Mouse (Mus musculus) ES-Bruce4 (cell line): ENCODE results near the gene Olfr635. TPM values are rescaled to one million over a fixed set of nuclear protein-coding genes. Genes with fewer than 3 reads are reported as not detected.
A peak's percentile ranks its signal among the peaks of the same experiment; 100 is the strongest.
"Not testable (repeated sequence)": the region's sequence is repeated elsewhere in the genome, so short reads cannot be mapped to it uniquely, and the experiment has no call there.

Experiments used
- H3K27ac ChIP-seq: 2 replicates; pipeline ENCODE4 v1.5.1; 2012; ENCODE audit warnings: low read length, inconsistent platforms; ENCODE audit not compliant: insufficient read depth
- H3K27me3 ChIP-seq: 2 replicates; pipeline ENCODE4 v1.6.1; 2012; ENCODE audit warnings: mild to moderate bottlenecking, low read length, inconsistent platforms; ENCODE audit not compliant: control insufficient read depth, poor library complexity, insufficient read depth, severe bottlenecking
- H3K36me3 ChIP-seq: 2 replicates; pipeline ENCODE4 v1.6.1; 2012; ENCODE audit warnings: inconsistent platforms, mild to moderate bottlenecking, low read length, moderate library complexity; ENCODE audit not compliant: control insufficient read depth, poor library complexity, insufficient read depth, severe bottlenecking
- H3K4me1 ChIP-seq: one replicate; pipeline ENCODE4 v1.8.1; 2011; ENCODE audit warnings: low read length; ENCODE audit not compliant: control insufficient read depth, insufficient read depth
- H3K4me3 ChIP-seq: 2 replicates; pipeline ENCODE4 v1.5.1; 2011; ENCODE audit warnings: low read depth, mild to moderate bottlenecking, low read length
- H3K9ac ChIP-seq: 2 replicates; pipeline ENCODE4 v1.6.1; 2012; ENCODE audit warnings: low read depth, mild to moderate bottlenecking, inconsistent platforms; ENCODE audit not compliant: poor library complexity, severe bottlenecking
- H3K9me3 ChIP-seq: replicated peaks from 2 replicates; pipeline ENCODE4 v1.6.1; 2012; ENCODE audit warnings: mild to moderate bottlenecking, low read length, inconsistent platforms; ENCODE audit not compliant: control insufficient read depth, poor library complexity, insufficient read depth, severe bottlenecking
- CTCF ChIP-seq: IDR thresholded peaks from one replicate; pipeline ENCODE4 v1.8.1; 2011; ENCODE audit warnings: low read depth, low read length
- EP300 ChIP-seq: IDR thresholded peaks from 2 replicates; pipeline ENCODE4 v1.6.1; 2011; ENCODE audit warnings: low read depth, low read length; ENCODE audit not compliant: insufficient read depth
- POLR2A ChIP-seq: IDR thresholded peaks from one replicate; pipeline ENCODE4 v1.8.1; 2011; ENCODE audit warnings: low read length; ENCODE audit not compliant: insufficient read depth
- polyA plus RNA-seq: library from polyadenylated mRNA; stranded (reverse); fragments of >200 nt; gene quantifications from 2 replicates; pipeline ENCODE4 v1.2.4, GENCODE M21; 2011; ENCODE audit warnings: low read depth; ENCODE audit not compliant: missing spikeins, insufficient read depth, insufficient read length

The Olfr635 gene
- 0.08 and 0.13 TPM in 2 replicates for polyA plus RNA-seq

DNA sequence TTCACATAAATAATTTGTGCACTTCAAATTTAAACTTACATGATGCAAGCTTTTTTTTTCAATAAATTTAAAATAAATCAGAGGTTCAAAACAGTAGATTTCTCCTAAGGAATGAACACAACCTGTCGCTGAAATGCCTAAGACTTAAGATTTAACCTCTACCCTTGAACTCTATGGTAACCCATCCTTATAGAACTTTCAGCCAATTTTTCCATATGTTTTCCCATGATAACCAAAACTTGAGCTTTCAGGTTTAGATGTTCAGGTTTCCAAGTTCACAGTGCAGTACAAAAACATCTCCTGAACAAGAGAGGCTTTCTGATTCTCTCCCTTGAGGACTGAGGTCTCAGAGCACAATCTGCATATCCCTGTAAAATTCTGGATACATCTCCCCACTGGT, at the start of gene Olfr635:
TSS of gene Olfr635 (plus strand) at position 301 of the 400 bp plus-strand sequence.
- no peaks in the 10 kb centered on the region for H3K27me3 ChIP-seq
- H3K27ac ChIP-seq = no peak within 1 kb of the TSS
- H3K9me3 ChIP-seq = no peaks in the 10 kb centered on the region
- H3K4me1 ChIP-seq = no peaks in the 10 kb centered on the region
- H3K36me3 ChIP-seq = no peaks in the 10 kb centered on the region
- no peak for TF ChIP-seq POLR2A
- no peak for TF ChIP-seq CTCF
- TF ChIP-seq EP300 = no peak
- no peak within 1 kb of the TSS for H3K9ac ChIP-seq
- no peak within 1 kb of the TSS for H3K4me3 ChIP-seq

DNA sequence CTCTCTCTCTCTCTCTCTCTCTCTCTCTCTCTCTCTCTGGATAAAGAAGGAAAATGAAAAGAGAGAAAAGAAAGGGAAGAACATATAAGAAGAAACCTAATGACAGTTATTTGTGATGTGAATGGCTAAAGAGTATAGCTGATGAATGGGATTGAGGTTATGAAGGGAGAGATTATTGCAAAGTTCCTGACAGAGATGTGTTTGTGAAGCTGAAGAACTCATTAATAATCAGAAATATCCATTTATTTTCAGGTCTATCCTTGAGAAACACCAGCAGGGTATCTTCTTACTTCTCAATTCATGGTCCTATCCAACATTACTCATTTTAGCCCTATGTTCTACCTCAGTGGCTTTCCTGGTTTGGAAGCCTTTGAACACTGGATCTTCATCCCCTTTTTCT, 42.4 kb upstream of the Olfr635 start, which contains the start of gene Olfr631:
TSS of gene Olfr631 (plus strand) at position 301 of the 400 bp plus-strand sequence.
- Histone ChIP-seq H3K36me3 (no peaks in the 10 kb centered on the region), H3K27ac (no peak within 1 kb of the TSS), H3K9me3 (no peaks in the 10 kb centered on the region), H3K27me3 (no peaks in the 10 kb centered on the region), H3K9ac (no peak within 1 kb of the TSS), H3K4me3 (no peak within 1 kb of the TSS), H3K4me1 (no peaks in the 10 kb centered on the region)
- TF ChIP-seq EP300 (no peak), CTCF (no peak), POLR2A (no peak)

- Histone ChIP-seq H3K4me3 (no peak within 1 kb of the TSS), H3K9me3 (no peaks in the 10 kb centered on the region), H3K36me3 (no peaks in the 10 kb centered on the region), H3K27me3 (no peaks in the 10 kb centered on the region), H3K4me1 (no peaks in the 10 kb centered on the region), H3K9ac (no peak within 1 kb of the TSS), H3K27ac (no peak within 1 kb of the TSS)
- no peak for TF ChIP-seq CTCF
- TF ChIP-seq POLR2A = no peak
- no peak for TF ChIP-seq EP300
Measured at GRCm38 (mm10) chr7:103934264-103934663, 36.7 kb upstream of the Olfr635 start, which contains the start of gene Olfr632. TSS of gene Olfr632 (plus strand) at chr7:103934347.

DNA sequence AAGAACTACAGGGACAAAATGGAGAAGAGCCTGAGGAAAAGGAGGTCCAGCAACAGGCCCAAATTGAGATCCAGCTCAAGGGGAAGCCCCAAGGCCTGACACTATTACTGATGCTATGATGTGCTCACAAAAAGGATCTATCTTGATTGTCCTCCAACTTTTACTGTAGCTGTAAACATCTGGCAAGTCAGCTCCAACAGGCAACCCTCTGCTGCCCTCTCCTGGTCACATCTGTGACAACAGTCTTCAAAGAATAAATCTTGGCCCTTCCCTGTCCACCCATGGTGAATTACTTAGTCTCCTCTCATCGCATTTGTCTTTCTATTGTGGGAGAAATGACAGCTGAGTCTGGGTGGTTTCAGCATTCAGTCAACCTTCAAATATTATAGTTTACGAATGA, 28.2 kb upstream of the Olfr635 start:
- TF ChIP-seq POLR2A (no peak), CTCF (peak; percentile 67), EP300 (no peak)
- Histone ChIP-seq H3K4me3 (no peak overlapping the region), H3K9me3 (no peaks in the 10 kb centered on the region), H3K4me1 (no peaks in the 10 kb centered on the region), H3K27me3 (no peaks in the 10 kb centered on the region), H3K27ac (no peak overlapping the region), H3K9ac (no peak overlapping the region), H3K36me3 (no peaks in the 10 kb centered on the region)

DNA sequence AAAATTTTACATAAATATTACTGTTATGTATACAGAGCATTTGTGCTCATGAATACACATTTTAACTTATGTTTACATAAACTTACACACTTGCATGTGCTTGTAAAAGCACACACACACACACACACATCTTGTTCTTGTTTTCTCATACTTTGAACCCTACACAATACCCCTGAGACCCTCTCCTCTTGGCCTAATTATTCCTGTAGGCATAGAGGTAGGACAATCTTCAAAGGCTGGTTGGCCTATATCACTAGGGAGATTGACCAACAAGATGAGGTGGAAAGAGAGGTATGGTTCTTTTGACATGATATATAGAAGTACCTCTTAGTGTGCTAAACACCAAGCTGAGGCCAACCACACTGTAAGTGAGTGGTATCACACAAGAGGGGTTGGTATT, 26.8 kb upstream of the Olfr635 start, which contains the start of gene Olfr633:
TSS of gene Olfr633 (plus strand) at position 301 of the 400 bp plus-strand sequence.
- Histone ChIP-seq H3K27ac (no peak within 1 kb of the TSS), H3K36me3 (no peaks in the 10 kb centered on the region), H3K27me3 (no peaks in the 10 kb centered on the region), H3K9ac (no peak within 1 kb of the TSS), H3K9me3 (no peaks in the 10 kb centered on the region), H3K4me1 (no peaks in the 10 kb centered on the region), H3K4me3 (no peak within 1 kb of the TSS)
- no peak for TF ChIP-seq POLR2A
- TF ChIP-seq CTCF = no peak
- TF ChIP-seq EP300 = no peak

- not testable (repeated sequence) for H3K9ac ChIP-seq, H3K27ac ChIP-seq, H3K9me3 ChIP-seq, H3K36me3 ChIP-seq, H3K4me1 ChIP-seq, H3K27me3 ChIP-seq
- peak overlapping the region; percentile 18; the same call in 1 of the 2 replicates for H3K4me3 ChIP-seq
Measured at GRCm38 (mm10) chr7:103966873-103967272, 4.1 kb upstream of the Olfr635 start.
